Mouse (Mus musculus): ENCODE results near the gene Eps8. TPM values are rescaled to one million over a fixed set of nuclear protein-coding genes. Genes with fewer than 3 reads are reported as not detected.

Gene Eps8
- total and polyA plus RNA-seq, 3 experiments = 0.08 to 0.15 TPM; not detected in 1

GRCm38 (mm10) chr6:137669433-137669832 lies 14.8 kb upstream of the Eps8 start:
- Histone ChIP-seq H3K4me1 (ENCODE audit: control insufficient read depth in 1 of 2, insufficient read depth in 2 of 2, low read length in 2 of 2) (no peaks in the 10 kb centered on the region), H3K27me3 (ENCODE audit: control insufficient read depth in 1 of 2, insufficient read depth in 2 of 2, low read length in 2 of 2) (no peaks in the 10 kb centered on the region), H3K9me3 (replicated peaks; ENCODE audit: insufficient read depth, low read length) (no peaks in the 10 kb centered on the region), H3K27ac (ENCODE audit: control insufficient read depth, low read depth, low read length) (no peak overlapping the region), H3K79me2 (ENCODE audit: control insufficient read depth, insufficient read depth, low read length, poor library complexity) (no peaks in the 10 kb centered on the region), H3K4me3 (ENCODE audit: control insufficient read depth in 1 of 2, insufficient read depth in 1 of 2, low read depth in 2 of 2, low read length in 2 of 2) (no peak overlapping the region), H3K9ac (ENCODE audit: control insufficient read depth, low read depth, low read length, poor library complexity, severe bottlenecking) (no peak overlapping the region), H3K36me3 (ENCODE audit: control insufficient read depth in 1 of 2, insufficient read depth in 2 of 2, low read length in 2 of 2) (no peaks in the 10 kb centered on the region)
- TF ChIP-seq MAZ (IDR thresholded peaks at IDR 0.05; ENCODE audit: low read depth, low read length) (no peak), POLR2A (IDR thresholded peaks at IDR 0.05; ENCODE audit: control insufficient read depth in 1 of 2, insufficient read depth in 1 of 2, low read depth in 1 of 2, low read length in 2 of 2, poor library complexity in 1 of 2) (no peak), ELF1 (IDR thresholded peaks at IDR 0.05; ENCODE audit: low read depth, low read length) (no peak), ZKSCAN1 (IDR thresholded peaks at IDR 0.05; ENCODE audit: low read depth, low read length) (no peak), MYC (IDR thresholded peaks at IDR 0.05; ENCODE audit: low read depth, low read length) (no peak), SMC3 (IDR thresholded peaks at IDR 0.05; ENCODE audit: low read depth, low read length) (no peak), MXI1 (IDR thresholded peaks at IDR 0.05; ENCODE audit: low read depth, low read length) (no peak), ZNF384 (IDR thresholded peaks at IDR 0.05; ENCODE audit: low read depth, low read length) (no peak), USF2 (IDR thresholded peaks at IDR 0.05; ENCODE audit: borderline replicate concordance in 1 of 2, insufficient read depth in 1 of 2, low read depth in 1 of 2, low read length in 2 of 2) (no peak), BHLHE40 (IDR thresholded peaks at IDR 0.05; ENCODE audit: borderline replicate concordance, low read depth, low read length) (no peak), RCOR1 (IDR thresholded peaks at IDR 0.05; ENCODE audit: low read depth, low read length) (no peak), RAD21 (IDR thresholded peaks at IDR 0.05; ENCODE audit: low read depth, low read length) (no peak), MAFK (IDR thresholded peaks at IDR 0.05; ENCODE audit: borderline replicate concordance, low read depth, low read length) (no peak), CHD2 (IDR thresholded peaks at IDR 0.05; ENCODE audit: low read length) (no peak), NELFE (IDR thresholded peaks at IDR 0.05; ENCODE audit: low read depth, low read length) (no peak), JUND (IDR thresholded peaks at IDR 0.05; ENCODE audit: low read depth, low read length) (no peak), ZC3H11A (IDR thresholded peaks at IDR 0.05; ENCODE audit: low read depth, low read length) (no peak), USF1 (IDR thresholded peaks at IDR 0.05; ENCODE audit: low read depth, low read length) (no peak)
- DNase-seq (ENCODE audit: low read depth, low spot score) = no peak

GRCm38 (mm10) chr6:137668331-137668730 lies 13.7 kb upstream of the Eps8 start:
- Histone ChIP-seq H3K27me3 (ENCODE audit: control insufficient read depth in 1 of 2, insufficient read depth in 2 of 2, low read length in 2 of 2) (no peaks in the 10 kb centered on the region), H3K27ac (ENCODE audit: control insufficient read depth, low read depth, low read length) (no peak overlapping the region), H3K9me3 (replicated peaks; ENCODE audit: insufficient read depth, low read length) (no peaks in the 10 kb centered on the region), H3K4me1 (ENCODE audit: control insufficient read depth in 1 of 2, insufficient read depth in 2 of 2, low read length in 2 of 2) (no peaks in the 10 kb centered on the region), H3K4me3 (ENCODE audit: control insufficient read depth in 1 of 2, insufficient read depth in 1 of 2, low read depth in 2 of 2, low read length in 2 of 2) (no peak overlapping the region), H3K79me2 (ENCODE audit: control insufficient read depth, insufficient read depth, low read length, poor library complexity) (no peaks in the 10 kb centered on the region), H3K9ac (ENCODE audit: control insufficient read depth, low read depth, low read length, poor library complexity, severe bottlenecking) (no peak overlapping the region), H3K36me3 (ENCODE audit: control insufficient read depth in 1 of 2, insufficient read depth in 2 of 2, low read length in 2 of 2) (no peaks in the 10 kb centered on the region)
- no peak for DNase-seq (ENCODE audit: low read depth, low spot score)
- TF ChIP-seq SIN3A (IDR thresholded peaks at IDR 0.05; ENCODE audit: low read length) = no peak
- TF ChIP-seq ZKSCAN1 (IDR thresholded peaks at IDR 0.05; ENCODE audit: low read depth, low read length) = no peak
- TF ChIP-seq MAZ (IDR thresholded peaks at IDR 0.05; ENCODE audit: low read depth, low read length) = no peak
- TF ChIP-seq GABPA (IDR thresholded peaks at IDR 0.05; ENCODE audit: low read depth, low read length) = no peak
- TF ChIP-seq ETS1 (IDR thresholded peaks at IDR 0.05; ENCODE audit: low read depth, low read length) = no peak
- no peak for TF ChIP-seq JUND (IDR thresholded peaks at IDR 0.05; ENCODE audit: low read depth, low read length)
- TF ChIP-seq SMC3 (IDR thresholded peaks at IDR 0.05; ENCODE audit: low read depth, low read length) = no peak
